Mouse (Mus musculus): ENCODE results near the gene Sik3. TPM values are rescaled to one million over a fixed set of nuclear protein-coding genes. Genes with fewer than 3 reads are reported as not detected.

Gene Sik3
- total RNA-seq, 2 experiments from 2014 or later: 38.0 to 41.1 TPM

GRCm38 (mm10) chr9:46175938-46176375 is 163.3 kb downstream of the Sik3 start:
- intact Hi-C loops (cut with DNase I): no loop called here
- H3K27ac ChIP-seq: peak overlapping the region; percentile 17

GRCm38 (mm10) chr9:46176613-46177012 is 164.0 kb downstream of the Sik3 start:
- no peak for TF ChIP-seq CTCF (IDR thresholded peaks at IDR 0.05)
- no peak overlapping the region for H3K4me3 ChIP-seq
- intact Hi-C loops (cut with DNase I): no loop called here
- no peak for DNase-seq
- no peak overlapping the region for H3K27ac ChIP-seq

More at GRCm38 (mm10) chr9:46175938-46176375, 163.3 kb downstream of the Sik3 start:
- H3K4me3 ChIP-seq: no peak overlapping the region
- DNase-seq: no peak
- no peak for TF ChIP-seq CTCF (IDR thresholded peaks at IDR 0.05)

- intact Hi-C loops (cut with DNase I): no loop called here
- Histone ChIP-seq H3K4me3 (no peak overlapping the region), H3K27ac (no peak overlapping the region)
- DNase-seq: no peak
- no peak for TF ChIP-seq CTCF (IDR thresholded peaks at IDR 0.05)
These were observed 166.0 kb downstream of the Sik3 start for GRCm38 (mm10) chr9:46178595-46178994.

DNA sequence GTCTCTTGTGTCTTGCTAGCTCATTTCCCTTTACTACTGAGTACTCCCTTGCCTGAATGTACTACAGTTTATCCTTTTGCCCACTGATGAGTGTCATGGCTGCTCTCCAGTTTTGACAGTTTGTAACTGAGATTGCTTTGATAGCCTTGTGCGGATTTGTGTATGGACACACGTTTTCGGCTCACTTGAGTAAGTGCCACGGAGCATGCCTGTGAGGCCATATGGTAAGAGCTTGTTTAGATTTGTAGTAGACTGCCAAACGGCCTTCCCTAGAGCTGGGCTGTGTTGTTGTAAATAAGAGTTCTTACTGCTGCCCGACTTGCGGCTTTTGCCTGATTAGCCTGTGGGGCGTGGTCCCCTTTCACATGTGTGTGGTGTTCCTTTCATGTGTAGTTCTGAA is 168.7 kb downstream of the Sik3 start:
- H3K27ac ChIP-seq: no peak overlapping the region
- intact Hi-C loops (cut with DNase I): loop anchor here (5.0 kb wide), 1 partner anchor 59 kb away; no protein-coding TSS in a partner anchor
- TF ChIP-seq CTCF (IDR thresholded peaks at IDR 0.05): no peak
- H3K4me3 ChIP-seq: no peak overlapping the region
- DNase-seq: no peak

- no peak overlapping the region for H3K4me3 ChIP-seq
- DNase-seq: no peak
- intact Hi-C loops (cut with DNase I): loop anchor here (5.0 kb wide), 1 partner anchor 62 kb away; no protein-coding TSS in a partner anchor
- TF ChIP-seq CTCF (IDR thresholded peaks at IDR 0.05): no peak
- H3K27ac ChIP-seq: peak overlapping the region; percentile 25; the same call in 1 of the 2 replicates
These were observed 171.9 kb downstream of the Sik3 start for GRCm38 (mm10) chr9:46184542-46184941.

DNA sequence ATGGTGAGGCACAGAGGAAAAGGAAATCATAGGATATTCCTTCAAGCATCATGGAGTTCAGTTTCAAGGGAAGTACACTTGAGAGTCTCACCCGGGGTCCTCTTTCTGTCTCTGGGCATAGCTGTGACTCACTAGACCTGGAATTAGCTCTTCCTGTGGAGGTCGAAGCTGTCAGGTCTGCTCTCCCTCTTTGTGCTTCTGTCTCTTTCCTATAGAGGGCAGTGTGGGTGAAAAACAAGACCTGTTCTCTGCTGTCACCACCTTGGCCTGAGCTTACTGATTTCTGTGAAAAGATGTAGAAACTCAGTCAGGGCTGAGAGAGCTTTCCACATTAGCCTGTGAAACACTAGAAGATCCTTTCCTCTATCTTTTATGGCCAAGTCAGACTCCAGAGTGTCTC is 172.6 kb downstream of the Sik3 start:
- H3K27ac ChIP-seq: peak overlapping the region; percentile 25; the same call in 1 of the 2 replicates
- no peak for DNase-seq
- H3K4me3 ChIP-seq: no peak overlapping the region
- TF ChIP-seq CTCF (IDR thresholded peaks at IDR 0.05): peak; percentile 65
- intact Hi-C loops (cut with DNase I): no loop called here

DNA sequence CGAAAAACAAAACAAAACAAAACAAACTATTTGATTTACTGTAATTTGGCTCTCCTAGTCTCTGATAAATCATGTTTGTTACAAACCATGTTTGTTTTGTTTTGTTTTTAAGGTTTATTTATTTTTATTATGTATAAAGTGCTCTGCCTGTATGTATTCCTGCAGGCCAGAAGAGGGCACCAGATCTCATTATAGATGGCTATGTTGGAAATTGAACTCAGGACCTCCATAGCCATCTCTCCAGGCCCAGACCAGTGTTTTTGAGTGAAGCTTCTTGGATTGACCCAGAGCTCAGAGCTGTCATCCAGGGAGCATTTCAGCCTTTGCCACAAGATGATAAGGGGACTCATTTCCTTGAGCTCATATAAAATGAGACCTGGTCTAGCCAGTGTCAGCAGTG is 173.8 kb downstream of the Sik3 start:
- TF ChIP-seq CTCF (IDR thresholded peaks at IDR 0.05): peak; percentile 50
- intact Hi-C loops (cut with DNase I): no loop called here

DNA sequence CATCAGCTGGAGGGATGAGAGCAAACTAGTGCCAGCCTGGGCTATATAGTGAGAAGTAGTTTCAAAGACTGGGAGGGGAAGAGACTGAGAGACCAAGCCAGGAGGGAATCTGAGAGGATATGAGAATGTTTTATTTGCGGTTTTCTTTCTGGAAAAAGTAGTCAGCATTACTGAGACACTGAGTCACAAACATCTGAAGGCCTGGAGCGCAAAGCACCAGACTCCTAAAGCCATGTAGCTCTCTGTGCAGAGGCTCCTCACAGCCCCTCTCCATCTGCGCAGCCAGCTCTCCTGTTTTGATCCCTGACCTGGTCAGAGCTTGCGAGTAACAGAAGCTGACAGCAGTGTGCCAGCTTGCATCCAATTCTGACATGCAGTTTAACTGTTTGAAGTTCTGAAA is 175.8 kb downstream of the Sik3 start:
- intact Hi-C loops (cut with DNase I): no loop called here
- peak overlapping the region; percentile 38 for H3K27ac ChIP-seq
- no peak overlapping the region for H3K4me3 ChIP-seq
- no peak for TF ChIP-seq CTCF (IDR thresholded peaks at IDR 0.05)
- peak; percentile 36 for DNase-seq

More for the DNA sequence above, 173.8 kb downstream of the Sik3 start:
- H3K27ac ChIP-seq: no peak overlapping the region
- no peak overlapping the region for H3K4me3 ChIP-seq
- DNase-seq: no peak

DNA sequence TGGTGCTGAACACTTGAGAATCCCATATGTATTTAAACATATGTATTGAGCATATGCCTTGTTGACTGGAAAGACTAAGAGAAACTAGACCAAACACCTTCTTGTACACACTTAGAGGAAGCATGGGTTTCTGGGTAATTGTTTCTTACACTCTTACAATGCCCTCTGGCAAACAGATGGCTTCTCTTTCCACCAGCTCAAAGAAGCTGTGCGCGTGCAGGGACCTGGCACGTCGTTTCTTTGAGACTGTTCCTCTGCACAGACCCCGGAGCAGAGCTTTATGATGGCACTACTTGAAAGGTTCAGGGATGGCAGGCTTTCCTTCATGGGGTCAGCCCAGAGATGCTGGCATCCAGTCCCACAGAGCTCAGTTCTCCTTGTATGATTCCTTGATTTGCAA is 176.3 kb downstream of the Sik3 start:
- TF ChIP-seq CTCF (IDR thresholded peaks at IDR 0.05): no peak
- DNase-seq: no peak
- Histone ChIP-seq H3K27ac (no peak overlapping the region), H3K4me3 (no peak overlapping the region)
- intact Hi-C loops (cut with DNase I): no loop called here

DNA sequence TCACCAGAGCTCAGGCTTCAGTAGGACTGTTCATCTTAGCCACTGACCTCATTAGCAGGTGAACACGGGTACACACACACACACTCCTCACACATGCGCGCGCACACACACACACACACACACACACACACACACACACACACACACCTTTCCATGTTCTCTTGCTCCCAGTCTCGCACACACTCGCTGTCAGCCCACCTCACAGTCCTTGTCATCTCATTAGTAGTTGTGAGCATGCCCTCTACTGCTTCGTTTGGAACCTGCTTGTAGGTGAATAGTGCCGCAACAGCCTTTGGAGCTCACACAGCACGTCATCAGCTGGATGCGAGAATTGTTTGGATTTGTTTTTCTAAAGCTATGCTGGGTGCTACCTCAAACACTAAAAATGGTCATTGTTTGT is 176.8 kb downstream of the Sik3 start:
- TF ChIP-seq CTCF (IDR thresholded peaks at IDR 0.05): no peak
- intact Hi-C loops (cut with DNase I): no loop called here

GRCm38 (mm10) chr9:46191234-46191633 is 178.6 kb downstream of the Sik3 start:
- DNase-seq: no peak
- intact Hi-C loops (cut with DNase I): loop anchor here (5.0 kb wide), 1 partner anchor 56 kb away; no protein-coding TSS in a partner anchor
- TF ChIP-seq CTCF (IDR thresholded peaks at IDR 0.05): no peak
- no peak overlapping the region for H3K4me3 ChIP-seq
- no peak overlapping the region; the same call in 1 of the 2 replicates for H3K27ac ChIP-seq

More for the DNA sequence above, 176.8 kb downstream of the Sik3 start:
- Histone ChIP-seq H3K4me3 (no peak overlapping the region), H3K27ac (no peak overlapping the region)
- no peak for DNase-seq

GRCm38 (mm10) chr9:46191644-46192043 is 179.0 kb downstream of the Sik3 start:
- H3K27ac ChIP-seq: no peak overlapping the region
- intact Hi-C loops (cut with DNase I): loop anchor here (1.0 to 5.0 kb wide), 2 partner anchors 56 to 188 kb away; no protein-coding TSS in a partner anchor
- DNase-seq: no peak
- TF ChIP-seq CTCF (IDR thresholded peaks at IDR 0.05): peak; percentile 73
- H3K4me3 ChIP-seq: no peak overlapping the region

- H3K27ac ChIP-seq: no peak overlapping the region
- no peak overlapping the region for H3K4me3 ChIP-seq
- no peak for DNase-seq
- intact Hi-C loops (cut with DNase I): loop anchor here (1.0 to 5.0 kb wide), 2 partner anchors 55 to 189 kb away; no protein-coding TSS in a partner anchor
- no peak for TF ChIP-seq CTCF (IDR thresholded peaks at IDR 0.05)
These were observed 180.0 kb downstream of the Sik3 start for GRCm38 (mm10) chr9:46192642-46193041.

GRCm38 (mm10) chr9:46194809-46195208 is 182.2 kb downstream of the Sik3 start:
- no peak overlapping the region for H3K4me3 ChIP-seq
- no peak overlapping the region for H3K27ac ChIP-seq

More at GRCm38 (mm10) chr9:46194809-46195208, 182.2 kb downstream of the Sik3 start:
- no peak for DNase-seq
- intact Hi-C loops (cut with DNase I): loop anchor here (5.0 kb wide), 1 partner anchor 52 kb away; no protein-coding TSS in a partner anchor
- no peak for TF ChIP-seq CTCF (IDR thresholded peaks at IDR 0.05)
